Mouse (Mus musculus): Measurements from ENCODE around the gene Uroc1.

DNA sequence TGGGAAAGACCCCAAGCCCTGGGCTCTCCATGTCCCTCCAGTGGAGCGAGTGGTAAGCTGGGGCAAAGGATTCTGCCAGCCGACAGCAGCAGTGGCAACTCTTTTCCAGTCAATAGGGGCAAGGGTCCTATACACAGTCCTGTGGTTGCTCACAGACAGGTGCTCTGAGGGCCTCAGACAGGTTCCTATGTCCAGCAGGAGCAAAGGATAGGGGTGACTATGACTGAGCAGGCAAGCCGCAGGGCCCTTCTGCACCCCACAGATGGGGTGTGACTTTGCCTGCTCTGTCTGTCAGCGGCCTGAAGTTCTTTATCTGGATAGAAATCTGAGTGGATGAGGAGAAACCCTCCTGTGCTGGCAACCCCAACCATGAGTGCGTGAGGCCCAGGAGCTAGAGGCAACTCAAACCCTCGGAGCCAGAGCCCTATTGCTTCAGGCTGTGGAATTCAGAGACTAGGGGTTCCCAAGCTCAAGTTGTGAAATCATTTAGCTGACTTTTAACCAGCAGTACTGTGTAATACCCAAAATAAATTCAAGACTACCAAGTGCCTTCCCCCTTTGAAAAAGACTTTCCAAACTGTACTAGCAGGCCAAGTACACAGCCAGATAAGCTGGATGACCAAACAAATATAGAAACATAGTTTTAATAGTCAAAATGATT lies 26.6 kb upstream of the Uroc1 start:
- no peak for TF ChIP-seq CTCF (IDR thresholded peaks at IDR 0.05; ENCODE audit: borderline replicate concordance, control insufficient read depth, extremely low read depth, insufficient read depth, low read length, poor library complexity)
- no peak for TF ChIP-seq POLR2A (IDR thresholded peaks at IDR 0.05; ENCODE audit: control insufficient read depth, extremely low read depth, insufficient read depth, low read length, poor library complexity)
